Mouse (Mus musculus) liver, postnatal 0 days (tissue): ENCODE data around the gene Zfp599.
"Not testable (repeated sequence)": the region's sequence is repeated elsewhere in the genome, so short reads cannot be mapped to it uniquely, and the experiment has no call there.

Experiments
- CTCF ChIP-seq: sonication (generic); IDR thresholded peaks from 2 replicates; pipeline ENCODE4 v1.5.1; 2016; ENCODE audit warnings: antibody characterized with exemption, low read depth
- EP300 ChIP-seq: IDR thresholded peaks from 2 replicates; pipeline ENCODE4 v1.6.1; 2016; ENCODE audit warnings: antibody characterized with exemption, low read depth, mild to moderate bottlenecking

- TF ChIP-seq CTCF, EP300: not testable (repeated sequence)
Measured at GRCm38 (mm10) chr9:22307920-22308262, 48.2 kb upstream of the Zfp599 start.
